Mouse (Mus musculus): ENCODE data around the gene Slc48a1.

Gene Slc48a1

DNA sequence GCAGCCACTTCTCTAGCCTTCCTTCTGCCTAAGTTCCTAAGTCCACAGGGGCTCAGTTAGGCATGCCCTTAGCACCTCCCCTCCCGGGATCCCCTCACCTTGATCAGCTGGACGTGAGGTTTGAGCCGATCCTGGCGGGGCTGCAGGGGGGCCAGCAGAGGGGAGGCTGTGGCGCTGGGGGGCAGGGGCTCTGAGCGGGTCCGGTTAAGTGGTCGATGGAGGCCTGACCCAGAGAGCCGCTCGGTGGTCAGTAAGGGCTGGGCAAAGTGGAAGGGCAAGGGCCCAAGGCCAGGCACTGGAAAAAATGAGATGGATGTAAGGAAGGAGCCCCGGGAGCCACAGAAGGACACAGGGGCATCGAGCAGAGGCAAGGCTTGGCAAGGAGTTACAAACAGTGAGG lies 29.5 kb downstream of the Slc48a1 start:
- 88% methylated on average over 12 of the region's 12 CpGs for WGBS

DNA sequence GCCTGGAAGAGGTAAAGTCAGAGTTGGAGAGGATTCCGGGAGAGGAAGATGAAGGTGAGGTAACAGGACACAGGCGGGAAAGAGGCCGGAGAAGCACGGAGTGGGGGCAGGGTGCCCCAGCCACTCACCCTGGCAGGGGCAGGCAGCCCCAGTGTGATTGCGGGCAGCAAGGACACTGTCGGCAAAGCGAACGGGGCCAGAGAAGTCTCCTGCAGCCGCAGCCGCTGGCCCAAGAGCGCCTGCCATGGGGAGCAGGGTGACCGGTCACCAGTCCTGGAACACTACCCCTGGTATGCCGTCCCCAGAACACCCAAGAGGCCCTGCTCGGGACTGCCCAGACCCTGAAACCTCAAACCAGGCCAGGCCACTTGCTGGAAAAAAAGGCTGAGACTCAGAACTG lies 30.2 kb downstream of the Slc48a1 start:
- WGBS: 96% methylated on average over 14 of the region's 14 CpGs

- 89% methylated on average over 14 of the region's 14 CpGs for WGBS
These were observed 30.9 kb downstream of the Slc48a1 start for GRCm38 (mm10) chr15:97809206-97809605.

DNA sequence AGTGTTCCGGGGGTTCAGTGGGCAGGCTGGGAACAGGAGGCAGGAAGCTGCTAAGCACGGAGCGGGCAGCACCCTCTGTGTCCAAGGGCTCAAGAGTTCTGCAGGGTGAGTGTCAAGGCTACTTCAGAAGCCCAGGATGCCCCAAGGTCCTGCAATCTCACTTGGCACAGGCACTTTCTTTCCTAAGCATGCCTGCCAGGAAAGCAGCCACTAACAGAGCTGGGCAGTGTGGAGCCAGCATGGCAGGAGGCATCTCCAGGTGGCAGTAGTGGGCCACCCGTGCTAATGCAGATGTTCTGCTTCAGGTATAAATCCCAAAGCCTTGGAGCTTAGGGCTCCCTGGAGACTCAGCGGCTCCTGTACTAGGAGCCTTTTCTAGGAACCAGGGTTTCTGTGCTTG lies 31.6 kb downstream of the Slc48a1 start:
- 85% methylated on average over 5 of the region's 5 CpGs for WGBS

DNA sequence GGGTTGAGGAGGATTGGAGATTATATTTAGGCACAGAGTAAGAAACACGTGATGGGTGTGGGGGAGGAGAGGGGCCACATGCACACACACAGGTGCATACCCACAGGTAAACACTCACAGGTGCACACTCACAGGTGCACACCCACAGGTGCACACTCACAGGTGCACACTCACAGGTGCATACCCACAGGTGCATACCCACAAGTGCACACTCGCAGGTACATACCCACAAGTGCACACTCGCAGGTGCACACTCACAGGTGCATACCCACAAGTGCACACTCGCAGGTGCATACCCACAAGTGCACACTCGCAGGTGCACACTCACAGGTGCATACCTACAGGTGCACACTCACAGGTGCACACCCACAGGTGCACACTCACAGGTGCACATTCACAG lies 32.1 kb downstream of the Slc48a1 start:
- WGBS: 83% methylated on average over 5 of the region's 5 CpGs

- 91% methylated on average over 9 of the region's 9 CpGs for WGBS
These were observed 33.0 kb downstream of the Slc48a1 start for GRCm38 (mm10) chr15:97811307-97811706.

DNA sequence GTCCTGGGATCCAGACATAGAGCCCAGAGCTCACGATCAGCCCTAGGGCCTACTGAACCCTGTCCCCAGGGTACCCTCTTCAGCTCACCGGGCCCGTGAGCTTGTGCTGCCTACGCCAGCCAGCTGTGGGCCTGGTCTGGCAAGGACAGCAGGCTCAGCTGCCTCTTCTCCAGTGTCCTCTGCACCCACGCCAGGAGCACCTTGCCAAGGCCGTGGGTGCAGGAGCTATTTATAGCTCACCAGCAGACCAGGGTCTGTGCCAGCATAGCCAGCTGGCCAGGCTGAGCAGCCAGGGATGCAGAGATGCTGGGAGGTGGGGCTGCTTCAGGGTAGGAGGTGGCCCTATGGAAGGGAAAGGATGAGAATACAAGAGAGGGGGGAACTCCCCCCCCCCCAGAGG lies 33.8 kb downstream of the Slc48a1 start:
- 20% methylated on average over 6 of the region's 6 CpGs for WGBS

- WGBS: 49% methylated on average over 7 of the region's 7 CpGs
These were observed 34.6 kb downstream of the Slc48a1 start for GRCm38 (mm10) chr15:97812875-97813274.

GRCm38 (mm10) chr15:97813452-97814204 lies 35.3 kb downstream of the Slc48a1 start:
- WGBS: 54% methylated on average over 21 of the region's 21 CpGs

- 51% methylated on average over 5 of the region's 5 CpGs for WGBS
These were observed 36.4 kb downstream of the Slc48a1 start for GRCm38 (mm10) chr15:97814703-97815102.

GRCm38 (mm10) chr15:97815254-97815653 lies 36.9 kb downstream of the Slc48a1 start:
- WGBS: 93% methylated on average over 4 of the region's 4 CpGs

DNA sequence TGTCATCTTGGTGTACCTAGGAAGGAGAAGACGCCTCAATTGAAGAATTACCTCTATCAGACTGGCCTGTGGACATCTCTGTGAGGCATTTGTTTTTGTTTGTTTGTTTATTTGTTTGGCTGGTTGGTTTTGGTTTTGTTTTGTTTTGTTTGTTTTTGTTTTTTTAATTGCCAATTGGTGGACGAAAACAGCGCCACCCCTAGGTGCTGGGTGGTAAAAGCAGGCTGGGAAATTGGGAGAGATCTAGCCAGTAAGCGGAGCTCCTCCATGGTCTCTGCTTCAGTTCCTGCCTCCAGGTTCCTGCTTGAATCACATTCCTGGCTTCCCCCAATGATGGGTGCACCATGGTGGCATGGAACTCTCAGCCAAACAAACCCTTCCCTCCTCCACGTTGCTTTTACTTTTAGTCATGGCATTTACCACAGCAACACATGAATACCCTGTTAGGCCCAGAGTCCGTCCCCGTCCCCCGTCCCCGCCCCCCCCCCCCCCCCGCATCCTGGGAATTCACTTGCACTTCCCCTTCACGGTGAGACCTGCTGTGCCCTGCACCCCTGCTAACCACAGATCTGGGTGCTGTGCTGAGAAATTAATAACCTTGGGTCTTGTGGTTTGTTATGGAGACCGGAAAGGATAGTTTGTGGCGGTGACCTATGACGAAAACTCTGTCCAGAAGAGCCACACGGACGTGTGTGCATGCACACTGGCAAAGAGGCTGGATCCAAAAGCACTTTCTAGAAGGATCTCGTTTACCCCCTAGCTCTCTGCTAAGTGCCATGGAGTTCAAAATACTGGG lies 38.1 kb downstream of the Slc48a1 start:
- whole genome bisulfite sequencing: 89% methylated on average over 17 of the region's 17 CpGs

GRCm38 (mm10) chr15:97819937-97820336 lies 41.6 kb downstream of the Slc48a1 start:
- 73% methylated on average over 9 of the region's 9 CpGs for WGBS

- 51% methylated on average over 10 of the region's 10 CpGs for WGBS
These were observed 43.1 kb downstream of the Slc48a1 start for GRCm38 (mm10) chr15:97821321-97821982.

DNA sequence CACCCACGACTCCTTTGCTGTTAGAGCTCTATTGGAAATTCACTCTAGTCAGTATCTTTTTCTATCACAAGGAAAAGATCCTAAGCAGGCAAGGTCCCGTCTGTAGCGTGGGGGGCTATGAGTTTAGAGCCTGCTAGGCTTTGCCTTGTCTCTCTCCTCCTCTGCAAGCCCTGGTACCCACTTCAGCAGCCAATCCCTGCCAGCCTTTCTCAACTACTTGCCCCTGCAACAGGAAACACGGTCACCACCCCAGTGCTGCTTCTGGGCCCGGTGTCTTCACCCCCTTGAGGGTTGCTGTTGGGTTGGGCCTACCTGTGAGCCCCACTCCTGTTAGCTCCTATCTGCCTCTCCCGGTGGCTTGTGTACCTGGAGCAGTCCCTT lies 43.7 kb downstream of the Slc48a1 start:
- 69% methylated on average over 6 of the region's 6 CpGs for WGBS

GRCm38 (mm10) chr15:97822545-97823228 lies 44.4 kb downstream of the Slc48a1 start:
- WGBS: 52% methylated on average over 12 of the region's 12 CpGs

GRCm38 (mm10) chr15:97823479-97823878 lies 45.2 kb downstream of the Slc48a1 start:
- WGBS: 64% methylated on average over 12 of the region's 12 CpGs

DNA sequence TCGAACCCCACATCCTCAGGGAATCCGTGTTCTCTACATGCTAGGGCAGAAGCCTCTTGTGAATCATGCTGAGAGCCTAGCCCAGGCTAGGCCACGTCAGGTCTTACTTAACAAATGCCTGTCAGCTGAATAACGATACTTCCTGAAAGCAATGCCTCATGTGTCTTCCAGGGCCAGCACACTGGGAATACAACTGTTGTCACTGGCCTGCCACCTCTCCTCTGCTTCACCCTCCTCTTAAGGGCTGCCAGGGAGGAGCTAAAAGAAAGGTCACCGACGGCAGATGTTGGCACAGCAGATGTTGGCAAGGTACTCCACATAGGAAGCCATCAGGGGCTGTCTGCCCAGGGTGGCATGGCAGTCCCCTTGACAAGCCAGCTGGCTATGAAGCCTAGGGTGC lies 45.7 kb downstream of the Slc48a1 start:
- WGBS: 63% methylated on average over 6 of the region's 6 CpGs

- 16% methylated on average over 29 of the region's 29 CpGs for WGBS
These were observed 47.0 kb downstream of the Slc48a1 start for GRCm38 (mm10) chr15:97825071-97825940.

DNA sequence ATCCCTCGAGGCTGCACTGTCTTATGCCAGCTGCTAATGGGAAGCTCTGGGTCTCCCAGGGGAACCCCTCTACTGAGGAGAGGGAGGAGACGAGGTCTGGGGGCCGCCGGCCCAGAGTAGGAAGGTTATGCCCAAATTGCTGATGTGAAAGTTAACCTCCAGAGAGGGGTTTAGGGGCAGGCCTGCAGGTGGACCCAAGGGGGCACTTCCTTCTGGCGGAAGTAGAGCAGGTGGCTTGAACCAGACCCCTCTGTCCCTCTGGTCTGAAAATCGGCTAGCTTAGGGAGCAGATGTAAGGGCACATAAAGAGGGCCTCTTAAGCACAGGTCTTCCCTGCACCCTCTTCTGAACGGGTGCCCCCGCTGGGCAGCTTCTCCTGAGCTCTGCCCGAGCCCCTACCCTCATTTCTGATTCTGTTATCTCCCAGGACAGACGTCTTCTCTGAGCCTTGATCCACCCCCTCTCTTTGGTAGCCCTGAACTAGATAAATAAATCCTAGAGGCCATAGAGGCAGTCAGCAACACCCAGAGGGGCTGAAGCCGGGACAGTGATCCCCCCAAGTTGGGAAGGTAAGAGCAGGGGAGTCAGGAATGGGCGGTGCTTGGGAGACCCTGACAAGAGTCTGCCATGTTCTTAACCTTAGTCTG lies 47.7 kb downstream of the Slc48a1 start:
- WGBS: 72% methylated on average over 12 of the region's 12 CpGs
